Mouse (Mus musculus) ES-E14 (cell line): Measurements from ENCODE around the gene Emp3. TPM values are rescaled to one million over a fixed set of nuclear protein-coding genes. Genes with fewer than 3 reads are reported as not detected.
A peak's percentile ranks its signal among the peaks of the same experiment; 100 is the strongest.

Experiments used
- DNase-seq: peaks from one replicate; pipeline ENCODE4 v3.0.0-alpha.2; 2013; ENCODE audit warnings: low read depth, low spot score
- H3K27ac ChIP-seq: 2 replicates; pipeline ENCODE4 v1.5.1; 2012; ENCODE audit warnings: low read depth, mild to moderate bottlenecking, low read length, moderate library complexity, mixed read lengths; ENCODE audit not compliant: poor library complexity, insufficient read depth, severe bottlenecking
- H3K36me3 ChIP-seq: 2 replicates; pipeline ENCODE4 v1.6.1; 2012; ENCODE audit warnings: mild to moderate bottlenecking, low read length, moderate library complexity, mixed read lengths; ENCODE audit not compliant: control insufficient read depth, poor library complexity, insufficient read depth, severe bottlenecking
- H3K4me1 ChIP-seq, 2 experiments: fragments of 150-350 bp in 1 of 2; sonication (generic) in 1 of 2; 2 replicates each; pipeline ENCODE4 v1.6.1; 2012; ENCODE audit warnings: low read length in 2 of 2, mild to moderate bottlenecking in 1 of 2, mixed read lengths in 1 of 2; ENCODE audit not compliant: control insufficient read depth in 2 of 2, insufficient read depth in 2 of 2, poor library complexity in 1 of 2
- H3K4me3 ChIP-seq, 2 experiments: fragments of 150-350 bp in 1 of 2; sonication (generic) in 1 of 2; 2 replicates each; pipeline ENCODE4 v1.5.1; 2012; ENCODE audit warnings: low read length in 2 of 2, low read depth in 1 of 2, mild to moderate bottlenecking in 1 of 2, mixed read lengths in 1 of 2; ENCODE audit not compliant: insufficient read depth in 1 of 2, poor library complexity in 1 of 2, severe bottlenecking in 1 of 2
- H3K9ac ChIP-seq: 2 replicates; pipeline ENCODE4 v1.6.1; 2012; ENCODE audit warnings: low read depth, mild to moderate bottlenecking, low read length, mixed read lengths; ENCODE audit not compliant: poor library complexity, insufficient read depth, severe bottlenecking
- H3K9me3 ChIP-seq: fragments of 150-350 bp; sonication (generic); 2 replicates; pipeline ENCODE4 v1.6.1; 2012; ENCODE audit warnings: low read depth, mild to moderate bottlenecking, low read length; ENCODE audit not compliant: control insufficient read depth, insufficient read depth
- CHD2 ChIP-seq: IDR thresholded peaks from 2 replicates; pipeline ENCODE4 v1.6.1; 2014; ENCODE audit warnings: mild to moderate bottlenecking, low read depth, low read length, inconsistent platforms
- HCFC1 ChIP-seq: IDR thresholded peaks from 2 replicates; pipeline ENCODE4 v1.6.1; 2012; ENCODE audit warnings: low read length, inconsistent platforms, borderline replicate concordance; ENCODE audit not compliant: insufficient read depth
- MAFK ChIP-seq: IDR thresholded peaks from 2 replicates; pipeline ENCODE4 v1.6.1; 2014; ENCODE audit warnings: mild to moderate bottlenecking, low read depth, low read length, inconsistent platforms; ENCODE audit not compliant: insufficient read depth
- ZC3H11A ChIP-seq: IDR thresholded peaks from 2 replicates; pipeline ENCODE4 v1.6.1; 2012; ENCODE audit warnings: low read depth, mild to moderate bottlenecking, inconsistent platforms, low read length, borderline replicate concordance
- ZNF384 ChIP-seq: IDR thresholded peaks from 2 replicates; pipeline ENCODE4 v1.6.1; 2012; ENCODE audit warnings: low read depth, low read length, inconsistent platforms
- in situ Hi-C, 2 experiments: fragments of 600-800 bp; cut with MboI; formaldehyde crosslinking; loops; one replicate each; pipeline ENCODE4 v1.15.1; 2025; ENCODE audit warnings: low sequenced_read_pairs in 2 of 2, inconsistent platforms in 1 of 2; ENCODE audit not compliant: unreplicated experiment in 2 of 2
- total RNA-seq: library from RNA; depleted of rRNA; stranded (reverse); fragments of 300-350 nt; gene quantifications from 2 replicates; pipeline ENCODE4 v1.2.3, GENCODE M21; 2012

Gene Emp3
- total RNA-seq, 1 experiment = 56.5 TPM

GRCm38 (mm10) chr7:45917004-45917704 lies 4.0 kb downstream of the Emp3 start:
- no peak for DNase-seq
- 0 out of 2 replicates have a peak overlapping the region, but pooled peaks have one; percentile 22 for H3K27ac ChIP-seq
- H3K9ac ChIP-seq = peak overlapping the region; percentile 8; the same call in 1 of the 2 replicates
- peaks cover 8 to 32% of the 10 kb centered on the region in 2 experiments; a peak in 3 of 4 replicates for H3K4me1 ChIP-seq
- in situ Hi-C loops = no loop called here
- H3K9me3 ChIP-seq = no peaks in the 10 kb centered on the region
- peak overlapping the region in 1 of 2 experiments; percentile 10; a peak in 1 of 4 replicates for H3K4me3 ChIP-seq
- H3K36me3 ChIP-seq = no peaks in the 10 kb centered on the region
- TF ChIP-seq CHD2 = 0 out of 2 replicates have a peak, but pooled peaks have one; percentile 1
- no peak for TF ChIP-seq MAFK
- no peak for TF ChIP-seq ZNF384

DNA sequence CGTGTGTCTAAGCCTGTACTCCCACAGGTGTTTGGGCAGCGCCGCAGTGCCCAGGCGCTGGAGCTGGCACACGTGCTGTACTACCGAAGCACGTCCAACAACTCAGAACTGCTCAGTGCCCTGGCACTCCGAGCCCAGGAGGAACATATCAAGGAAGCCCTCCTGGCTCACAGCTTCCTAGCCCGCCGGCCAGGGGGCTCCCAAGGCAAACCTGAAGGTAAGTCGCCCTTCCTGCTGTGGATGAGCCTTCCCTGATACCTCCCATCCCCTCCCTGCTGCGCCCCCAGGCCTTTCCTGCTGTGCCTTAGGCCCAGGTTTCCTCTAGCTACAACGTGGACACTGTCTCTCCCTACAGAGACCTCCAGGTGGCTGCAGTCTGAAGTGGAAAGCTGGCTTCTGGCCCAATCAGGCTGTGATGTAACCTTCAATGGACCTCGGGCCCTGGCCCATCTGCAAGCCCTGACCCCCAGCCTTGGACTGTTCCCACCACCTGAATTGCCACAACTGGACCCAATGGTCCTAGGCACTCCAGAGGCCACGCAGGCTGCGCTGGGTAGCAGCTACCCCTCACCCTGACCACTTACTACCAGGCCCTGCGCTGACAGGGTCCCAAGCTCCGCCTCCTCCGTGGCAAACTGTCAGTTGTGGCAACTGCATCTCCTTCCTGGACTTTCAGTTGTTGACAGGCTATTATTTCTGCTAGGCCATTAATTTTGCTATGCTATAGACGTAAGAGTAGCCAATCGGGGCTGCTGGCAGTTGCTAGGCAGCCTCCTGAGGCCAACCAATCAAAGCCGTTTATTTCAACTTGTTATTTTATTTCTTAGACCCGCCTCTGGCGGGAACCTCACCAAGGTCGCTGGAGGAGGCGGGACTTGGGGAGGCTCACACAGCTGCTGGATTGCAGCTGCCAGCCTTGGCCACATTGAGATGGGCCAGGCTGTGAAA lies 4.9 kb downstream of the Emp3 start:
- H3K27ac ChIP-seq = no peak overlapping the region
- H3K4me3 ChIP-seq = peak overlapping the region in 1 of 2 experiments; percentile 27; a peak in 2 of 4 replicates
- peaks cover 6 to 31% of the 10 kb centered on the region in 2 experiments; a peak in 3 of 4 replicates for H3K4me1 ChIP-seq
- in situ Hi-C loops = no loop called here
- no peaks in the 10 kb centered on the region for H3K36me3 ChIP-seq
- no peak for DNase-seq
- TF ChIP-seq CHD2 = 0 out of 2 replicates have a peak, but pooled peaks have one; percentile 9
- TF ChIP-seq ZC3H11A = no peak
- no peaks in the 10 kb centered on the region for H3K9me3 ChIP-seq
- H3K9ac ChIP-seq = 0 out of 2 replicates have a peak overlapping the region, but pooled peaks have one; percentile 24

- H3K4me3 ChIP-seq = no peak overlapping the region
- in situ Hi-C loops = no loop called here
- no peaks in the 10 kb centered on the region for H3K9me3 ChIP-seq
- no peak overlapping the region for H3K9ac ChIP-seq
- no peak overlapping the region for H3K27ac ChIP-seq
- peaks cover under 1% of the 10 kb centered on the region for H3K36me3 ChIP-seq
- H3K4me1 ChIP-seq = peaks cover 3 to 22% of the 10 kb centered on the region in 2 experiments; a peak in 2 of 4 replicates
- TF ChIP-seq ZC3H11A = no peak
- no peak for TF ChIP-seq MAFK
- no peak for TF ChIP-seq CHD2
- TF ChIP-seq HCFC1 = no peak
- no peak for TF ChIP-seq ZNF384
- no peak for DNase-seq
Measured at GRCm38 (mm10) chr7:45915011-45915410, 6.2 kb downstream of the Emp3 start.

- Histone ChIP-seq H3K4me3 (no peak overlapping the region), H3K36me3 (peaks cover 10% of the 10 kb centered on the region), H3K4me1 (peaks cover 3 to 19% of the 10 kb centered on the region in 2 experiments; a peak in 2 of 4 replicates), H3K9me3 (no peaks in the 10 kb centered on the region), H3K9ac (no peak overlapping the region), H3K27ac (no peak overlapping the region; the same call in 1 of the 2 replicates)
- no peak for DNase-seq
- no peak for TF ChIP-seq ZNF384
- no peak for TF ChIP-seq CHD2
- TF ChIP-seq HCFC1 = no peak
- TF ChIP-seq MAFK = no peak
- no peak for TF ChIP-seq ZC3H11A
- in situ Hi-C loops = no loop called here
Measured at GRCm38 (mm10) chr7:45914067-45914466, 7.1 kb downstream of the Emp3 start.
